Mouse (Mus musculus): ENCODE results near the gene Mok.

Gene Mok

DNA sequence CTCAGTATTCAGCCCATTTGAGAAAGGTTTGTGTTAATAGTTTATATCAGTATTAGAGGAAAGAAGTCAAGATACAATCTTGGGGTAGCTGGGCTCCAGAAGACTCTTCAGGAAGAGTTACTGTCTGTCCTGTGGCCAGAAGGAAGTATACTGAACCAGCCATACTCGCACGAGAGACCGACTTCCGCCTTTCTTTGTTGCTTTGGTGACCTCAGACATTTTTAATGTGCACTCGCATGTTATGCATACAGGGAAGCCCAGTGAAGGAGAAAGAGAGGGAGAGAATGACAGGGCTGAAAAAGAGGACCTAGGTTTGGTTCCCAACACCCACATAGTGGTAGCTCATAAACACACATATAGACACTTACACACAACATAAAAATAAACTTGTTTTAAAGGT lies 76.2 kb downstream of the Mok start:
- no peak for DNase-seq

DNA sequence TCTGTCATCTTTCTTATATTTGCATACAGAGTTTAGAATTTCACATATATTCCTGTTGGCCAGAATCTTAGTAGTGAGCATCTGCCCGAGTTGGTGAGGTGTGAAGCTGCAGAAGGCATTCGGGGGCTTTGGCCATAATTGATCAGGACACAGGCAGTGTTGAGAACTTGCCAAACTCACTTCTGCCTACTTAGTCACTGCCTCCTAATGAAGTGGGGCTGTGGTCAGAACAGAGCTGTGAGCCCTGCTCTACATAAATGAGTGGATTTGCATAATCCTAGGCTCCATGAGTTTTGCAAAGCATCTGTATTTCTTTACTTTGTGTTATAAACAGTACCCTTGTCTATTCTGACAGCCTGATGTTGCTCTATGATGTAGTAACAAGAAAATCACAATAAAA lies 78.4 kb downstream of the Mok start:
- DNase-seq, result no peak

- no peak for DNase-seq
Measured at GRCm38 (mm10) chr12:110758932-110759331, 81.8 kb downstream of the Mok start.

Measured in kidney, adult 9 months (tissue).